Mouse (Mus musculus): ENCODE data around the gene Pigu. TPM values are rescaled to one million over a fixed set of nuclear protein-coding genes. Genes with fewer than 3 reads are reported as not detected.

The Pigu gene
- polyA plus RNA-seq, 1 experiment from 2014 or later = 60.2 TPM

DNA sequence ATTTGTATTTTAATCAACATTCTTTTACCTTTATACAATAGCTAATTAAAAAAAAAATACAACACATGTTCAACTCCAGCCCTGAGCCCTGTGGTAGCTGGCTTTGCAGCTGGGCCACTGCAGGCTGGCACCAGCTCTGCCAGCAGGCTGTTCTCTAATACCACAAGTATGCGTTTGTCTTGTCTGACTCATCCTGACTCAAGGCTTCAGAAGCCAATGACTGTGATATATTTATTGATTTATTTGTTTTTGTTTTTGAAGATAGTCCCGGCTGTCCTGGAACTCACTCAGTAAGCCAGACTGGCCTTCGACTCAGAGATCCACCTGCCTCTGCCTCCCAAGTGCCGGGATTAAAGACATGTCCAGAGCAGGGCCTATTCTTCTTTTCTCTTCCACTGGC, 63.3 kb downstream of the Pigu start:
- no peak overlapping the region for H3K4me2 ChIP-seq (ENCODE audit: low read length)
- no peak for ATAC-seq (replicated peaks; ENCODE audit: low FRiP score, low TSS enrichment, low read depth)
- no peaks in the 10 kb centered on the region for H3K9me3 ChIP-seq (ENCODE audit: control insufficient read depth, low read length)
- H3K36me3 ChIP-seq (ENCODE audit: control insufficient read depth, insufficient read depth, low read length) = peaks cover 89% of the 10 kb centered on the region
- no peak overlapping the region for H3K4me3 ChIP-seq (ENCODE audit: low read depth, low read length)
- DNase-seq (ENCODE audit: low spot score) = no peak
- 91% methylated on average over 4 of the region's 4 CpGs for WGBS
- H3K4me1 ChIP-seq (replicated peaks; ENCODE audit: control insufficient read depth, insufficient read depth, low read length) = no peaks in the 10 kb centered on the region
- H3K9ac ChIP-seq (ENCODE audit: low read length) = no peak overlapping the region
- H3K27me3 ChIP-seq (replicated peaks; ENCODE audit: control insufficient read depth, insufficient read depth, low read length) = no peaks in the 10 kb centered on the region
- no peak overlapping the region for H3K27ac ChIP-seq (ENCODE audit: low read depth)

- Histone ChIP-seq H3K36me3 (ENCODE audit: control insufficient read depth, insufficient read depth, low read length) (peaks cover 88% of the 10 kb centered on the region), H3K27me3 (replicated peaks; ENCODE audit: control insufficient read depth, insufficient read depth, low read length) (no peaks in the 10 kb centered on the region), H3K9me3 (ENCODE audit: control insufficient read depth, low read length) (no peaks in the 10 kb centered on the region), H3K27ac (ENCODE audit: low read depth) (no peak overlapping the region), H3K4me3 (ENCODE audit: low read depth, low read length) (no peak overlapping the region), H3K4me1 (replicated peaks; ENCODE audit: control insufficient read depth, insufficient read depth, low read length) (no peaks in the 10 kb centered on the region), H3K4me2 (ENCODE audit: low read length) (no peak overlapping the region), H3K9ac (ENCODE audit: low read length) (no peak overlapping the region)
- no peak for DNase-seq (ENCODE audit: low spot score)
- 77% methylated on average over 2 of the region's 2 CpGs for WGBS
- ATAC-seq (replicated peaks; ENCODE audit: low FRiP score, low TSS enrichment, low read depth) = no peak
These were observed 63.8 kb downstream of the Pigu start for GRCm38 (mm10) chr2:155293382-155293781.

GRCm38 (mm10) chr2:155290066-155290465, 67.2 kb downstream of the Pigu start:
- Histone ChIP-seq H3K9me3 (ENCODE audit: control insufficient read depth, low read length) (no peaks in the 10 kb centered on the region), H3K27me3 (replicated peaks; ENCODE audit: control insufficient read depth, insufficient read depth, low read length) (no peaks in the 10 kb centered on the region), H3K4me3 (ENCODE audit: low read depth, low read length) (no peak overlapping the region), H3K4me2 (ENCODE audit: low read length) (no peak overlapping the region), H3K36me3 (ENCODE audit: control insufficient read depth, insufficient read depth, low read length) (peaks cover 55% of the 10 kb centered on the region), H3K27ac (ENCODE audit: low read depth) (no peak overlapping the region), H3K9ac (ENCODE audit: low read length) (no peak overlapping the region), H3K4me1 (replicated peaks; ENCODE audit: control insufficient read depth, insufficient read depth, low read length) (no peaks in the 10 kb centered on the region)
- ATAC-seq (replicated peaks; ENCODE audit: low FRiP score, low TSS enrichment, low read depth) (no peak), DNase-seq (ENCODE audit: low spot score) (no peak)
- 92% methylated on average over 8 of the region's 8 CpGs for WGBS

- no peak overlapping the region for H3K4me3 ChIP-seq (ENCODE audit: low read depth, low read length)
- H3K27ac ChIP-seq (ENCODE audit: low read depth) = no peak overlapping the region
- no peak for ATAC-seq (replicated peaks; ENCODE audit: low FRiP score, low TSS enrichment, low read depth)
- WGBS = 85% methylated on average over 4 of the region's 4 CpGs
- no peak overlapping the region for H3K9ac ChIP-seq (ENCODE audit: low read length)
- H3K4me2 ChIP-seq (ENCODE audit: low read length) = no peak overlapping the region
- DNase-seq (ENCODE audit: low spot score) = no peak
- no peaks in the 10 kb centered on the region for H3K9me3 ChIP-seq (ENCODE audit: control insufficient read depth, low read length)
- no peaks in the 10 kb centered on the region for H3K27me3 ChIP-seq (replicated peaks; ENCODE audit: control insufficient read depth, insufficient read depth, low read length)
- H3K4me1 ChIP-seq (replicated peaks; ENCODE audit: control insufficient read depth, insufficient read depth, low read length) = no peaks in the 10 kb centered on the region
- peaks cover 50% of the 10 kb centered on the region for H3K36me3 ChIP-seq (ENCODE audit: control insufficient read depth, insufficient read depth, low read length)
These were observed 69.6 kb downstream of the Pigu start for GRCm38 (mm10) chr2:155287456-155288250.

DNA sequence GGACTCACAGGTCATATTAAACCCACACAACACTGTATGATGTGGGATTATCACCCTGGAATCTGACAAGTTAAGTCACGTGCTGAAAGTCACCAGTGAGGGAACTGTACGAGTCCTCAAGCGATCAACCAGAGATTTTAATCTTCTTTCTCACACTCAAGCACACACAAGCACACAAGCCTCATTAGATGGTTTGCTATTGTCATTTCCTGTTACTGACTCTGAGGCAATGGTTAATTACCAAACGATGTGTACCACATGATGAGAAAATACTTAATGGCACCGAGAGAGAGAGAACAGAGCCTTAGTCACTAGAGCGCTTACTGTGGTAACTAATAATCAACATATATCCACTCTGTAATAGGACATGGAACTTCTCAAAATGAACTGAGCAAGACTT, 71.5 kb downstream of the Pigu start:
- H3K4me3 ChIP-seq (ENCODE audit: low read depth, low read length) = no peak overlapping the region
- H3K27ac ChIP-seq (ENCODE audit: low read depth) = no peak overlapping the region
- peaks cover 39% of the 10 kb centered on the region for H3K36me3 ChIP-seq (ENCODE audit: control insufficient read depth, insufficient read depth, low read length)
- no peak overlapping the region for H3K4me2 ChIP-seq (ENCODE audit: low read length)
- H3K27me3 ChIP-seq (replicated peaks; ENCODE audit: control insufficient read depth, insufficient read depth, low read length) = no peaks in the 10 kb centered on the region
- DNase-seq (ENCODE audit: low spot score) = no peak
- H3K4me1 ChIP-seq (replicated peaks; ENCODE audit: control insufficient read depth, insufficient read depth, low read length) = no peaks in the 10 kb centered on the region
- no peaks in the 10 kb centered on the region for H3K9me3 ChIP-seq (ENCODE audit: control insufficient read depth, low read length)
- 91% methylated on average over 6 of the region's 6 CpGs for WGBS
- no peak overlapping the region for H3K9ac ChIP-seq (ENCODE audit: low read length)
- ATAC-seq (replicated peaks; ENCODE audit: low FRiP score, low TSS enrichment, low read depth) = no peak

DNA sequence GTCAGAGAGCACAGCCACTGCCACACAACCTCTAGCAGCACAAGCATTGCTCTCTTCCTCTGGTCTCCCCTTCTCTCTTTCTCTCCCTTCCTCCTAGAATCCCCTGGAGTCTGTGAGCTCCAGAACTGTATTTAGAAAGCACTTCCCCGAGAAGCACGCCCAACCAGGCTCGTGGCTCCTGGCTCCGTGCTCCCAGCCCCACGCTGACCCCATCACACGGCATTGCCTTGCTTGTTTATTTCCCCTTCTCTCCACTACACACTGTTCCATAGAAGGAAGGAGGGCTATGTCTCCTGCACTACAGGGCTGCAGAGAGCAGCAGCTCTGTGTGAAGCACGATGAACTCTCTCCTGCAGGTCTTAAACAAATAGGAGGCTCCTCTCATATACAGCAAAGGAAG, 72.6 kb downstream of the Pigu start:
- H3K4me2 ChIP-seq (ENCODE audit: low read length) = no peak overlapping the region
- WGBS = 52% methylated on average over 7 of the region's 7 CpGs
- no peak overlapping the region for H3K9ac ChIP-seq (ENCODE audit: low read length)
- peaks cover 28% of the 10 kb centered on the region for H3K36me3 ChIP-seq (ENCODE audit: control insufficient read depth, insufficient read depth, low read length)
- no peak overlapping the region for H3K4me3 ChIP-seq (ENCODE audit: low read depth, low read length)
- H3K9me3 ChIP-seq (ENCODE audit: control insufficient read depth, low read length) = no peaks in the 10 kb centered on the region
- H3K27me3 ChIP-seq (replicated peaks; ENCODE audit: control insufficient read depth, insufficient read depth, low read length) = no peaks in the 10 kb centered on the region
- no peak for ATAC-seq (replicated peaks; ENCODE audit: low FRiP score, low TSS enrichment, low read depth)
- no peak for DNase-seq (ENCODE audit: low spot score)
- no peaks in the 10 kb centered on the region for H3K4me1 ChIP-seq (replicated peaks; ENCODE audit: control insufficient read depth, insufficient read depth, low read length)
- H3K27ac ChIP-seq (ENCODE audit: low read depth) = no peak overlapping the region

- DNase-seq (ENCODE audit: low spot score) = no peak
- ATAC-seq (replicated peaks; ENCODE audit: low FRiP score, low TSS enrichment, low read depth) = no peak
- H3K4me1 ChIP-seq (replicated peaks; ENCODE audit: control insufficient read depth, insufficient read depth, low read length) = no peaks in the 10 kb centered on the region
- no peaks in the 10 kb centered on the region for H3K9me3 ChIP-seq (ENCODE audit: control insufficient read depth, low read length)
- no peak overlapping the region for H3K4me2 ChIP-seq (ENCODE audit: low read length)
- H3K9ac ChIP-seq (ENCODE audit: low read length) = no peak overlapping the region
- WGBS = 86% methylated on average over 4 of the region's 4 CpGs
- no peak overlapping the region for H3K4me3 ChIP-seq (ENCODE audit: low read depth, low read length)
- peaks cover 19% of the 10 kb centered on the region for H3K36me3 ChIP-seq (ENCODE audit: control insufficient read depth, insufficient read depth, low read length)
- no peak overlapping the region for H3K27ac ChIP-seq (ENCODE audit: low read depth)
- H3K27me3 ChIP-seq (replicated peaks; ENCODE audit: control insufficient read depth, insufficient read depth, low read length) = no peaks in the 10 kb centered on the region
These were observed 73.4 kb downstream of the Pigu start for GRCm38 (mm10) chr2:155283793-155284192.

DNA sequence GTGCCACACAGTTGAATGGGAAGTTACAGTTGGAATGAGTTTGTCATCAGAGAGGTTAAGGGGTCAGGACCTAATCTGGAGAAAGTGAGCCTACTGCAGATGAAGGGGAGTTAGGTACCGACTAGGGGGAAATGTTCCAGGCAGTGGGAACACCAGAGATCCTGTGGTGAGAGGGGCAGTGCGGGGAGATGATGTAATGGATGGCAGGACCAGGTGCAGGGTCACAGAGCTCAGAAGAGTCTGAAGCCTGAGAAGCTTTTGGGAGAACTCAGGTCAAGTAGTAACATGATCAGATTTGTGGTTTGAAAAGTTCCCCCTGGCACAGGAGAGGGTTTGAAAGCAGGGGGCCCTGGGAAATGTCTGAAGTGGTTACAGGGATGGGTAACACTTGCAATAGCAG, 77.1 kb downstream of the Pigu start:
- H3K27me3 ChIP-seq (replicated peaks; ENCODE audit: control insufficient read depth, insufficient read depth, low read length) = no peaks in the 10 kb centered on the region
- no peak overlapping the region for H3K9ac ChIP-seq (ENCODE audit: low read length)
- H3K27ac ChIP-seq (ENCODE audit: low read depth) = no peak overlapping the region
- no peaks in the 10 kb centered on the region for H3K9me3 ChIP-seq (ENCODE audit: control insufficient read depth, low read length)
- DNase-seq (ENCODE audit: low spot score) = no peak
- no peak overlapping the region for H3K4me3 ChIP-seq (ENCODE audit: low read depth, low read length)
- H3K4me2 ChIP-seq (ENCODE audit: low read length) = no peak overlapping the region
- H3K36me3 ChIP-seq (ENCODE audit: control insufficient read depth, insufficient read depth, low read length) = peaks cover 26% of the 10 kb centered on the region
- 68% methylated on average over 2 of the region's 2 CpGs for WGBS
- no peak for ATAC-seq (replicated peaks; ENCODE audit: low FRiP score, low TSS enrichment, low read depth)
- peaks cover 8% of the 10 kb centered on the region; the same call in 1 of the 2 replicates for H3K4me1 ChIP-seq (replicated peaks; ENCODE audit: control insufficient read depth, insufficient read depth, low read length)

DNA sequence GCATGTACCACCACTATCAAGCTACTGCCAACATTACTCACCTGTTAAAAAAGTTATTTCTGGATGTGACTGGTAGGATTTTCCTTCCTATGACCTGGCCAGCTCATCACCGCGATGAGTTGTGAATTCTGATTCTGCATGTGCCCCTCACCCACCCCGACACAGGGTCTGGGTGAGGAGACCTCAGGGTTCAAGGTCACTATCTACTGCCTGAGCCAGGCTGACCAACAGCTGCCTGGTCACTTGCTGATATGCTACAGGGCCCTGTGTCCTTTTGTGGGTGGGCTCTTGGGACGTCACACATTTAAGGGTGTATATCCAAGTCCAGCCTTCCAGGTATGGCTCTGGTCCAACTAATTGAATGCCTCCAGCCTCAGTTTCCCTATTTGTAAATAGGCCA, 78.1 kb downstream of the Pigu start:
- H3K4me2 ChIP-seq (ENCODE audit: low read length) = no peak overlapping the region
- no peak overlapping the region for H3K4me3 ChIP-seq (ENCODE audit: low read depth, low read length)
- WGBS = 93% methylated on average over 4 of the region's 4 CpGs
- ATAC-seq (replicated peaks; ENCODE audit: low FRiP score, low TSS enrichment, low read depth) (no peak), DNase-seq (ENCODE audit: low spot score) (no peak)
- peaks cover 26% of the 10 kb centered on the region for H3K36me3 ChIP-seq (ENCODE audit: control insufficient read depth, insufficient read depth, low read length)
- H3K4me1 ChIP-seq (replicated peaks; ENCODE audit: control insufficient read depth, insufficient read depth, low read length) = peaks cover 8% of the 10 kb centered on the region; the same call in 1 of the 2 replicates
- no peak overlapping the region for H3K27ac ChIP-seq (ENCODE audit: low read depth)
- H3K27me3 ChIP-seq (replicated peaks; ENCODE audit: control insufficient read depth, insufficient read depth, low read length) = no peaks in the 10 kb centered on the region
- no peak overlapping the region for H3K9ac ChIP-seq (ENCODE audit: low read length)
- H3K9me3 ChIP-seq (ENCODE audit: control insufficient read depth, low read length) = no peaks in the 10 kb centered on the region

Measured in intestine, embryonic 14.5 days (tissue).